Mouse (Mus musculus) testis, adult 10 weeks (tissue): ENCODE results near the gene Ndufb4. TPM values are rescaled to one million over a fixed set of nuclear protein-coding genes. Genes with fewer than 3 reads are reported as not detected.

Source experiments
- polyA plus RNA-seq: library from polyadenylated mRNA; stranded (reverse); fragments of 350-450 nt; fragmentation: Illumina TruSeq; extraction: RNeasy Lipid Tissue Mini Kit (QIAGEN cat#74804); gene quantifications from one replicate; pipeline ENCODE4 v1.2.3, GENCODE M21; 2014; ENCODE audit warnings: low read depth, low replicate concordance

Ndufb4 gene
- 129 TPM for polyA plus RNA-seq

GRCm38 (mm10) chr16:37653731-37654657 lies at the start of gene Ndufb4:
Gene Ndufb4 (minus strand): TSS chr16:37654453.

Other genes starting within 250 kb of the Ndufb4 start
- 32.7 TPM for gene Gtf2e1, start 114.7 kb downstream of the Ndufb4 start, polyA plus RNA-seq
- gene Rabl3, start 114.6 kb downstream of the Ndufb4 start, polyA plus RNA-seq, result 32.2 TPM
- 0.69 TPM for gene Hgd, start 74.3 kb downstream of the Ndufb4 start, polyA plus RNA-seq
- 8.6 TPM for gene Fstl1, start 122.4 kb upstream of the Ndufb4 start, polyA plus RNA-seq
- 1.7 TPM for gene Gm36028, start 206.7 kb upstream of the Ndufb4 start, polyA plus RNA-seq
- gene Lrrc58, start 213.9 kb upstream of the Ndufb4 start, polyA plus RNA-seq, result 28.1 TPM